Mouse (Mus musculus) leukemia stem cell, adult 10-12 weeks (primary cell): ENCODE results near the gene Ndnf. TPM values are rescaled to one million over a fixed set of nuclear protein-coding genes. Genes with fewer than 3 reads are reported as not detected.

Source experiments
- polyA plus RNA-seq: library from polyadenylated mRNA; stranded (reverse); fragments of >175 nt; gene quantifications from 2 replicates; pipeline ENCODE4 v1.2.3, GENCODE M21; 2012; ENCODE audit warnings: low replicate concordance

Gene Ndnf
- polyA plus RNA-seq: 0.08 and 0.14 TPM in 2 replicates

GRCm38 (mm10) chr6:65671451-65671850, at the start of gene Ndnf:
Ndnf (plus strand) TSS chr6:65671590.

Other genes starting within 250 kb of the Ndnf start
- 0.10 TPM in 1 of 2 replicates, not detected in the other for gene Tnip3, start 146.3 kb upstream of the Ndnf start, polyA plus RNA-seq
- gene Prdm5, start 107.4 kb downstream of the Ndnf start, polyA plus RNA-seq: not detected in 2 replicates